Mouse (Mus musculus) heart, postnatal 10 days (tissue): ENCODE results near the gene Loxl4. TPM values are rescaled to one million over a fixed set of nuclear protein-coding genes. Genes with fewer than 3 reads are reported as not detected.

Experiments
- DNase-seq, 2 experiments: peaks; one replicate each; pipeline ENCODE4 v3.0.0; 2021
- intact Hi-C: fragments of 180-260 bp; cut with DNase I; formaldehyde crosslinking; loops from one replicate; pipeline ENCODE4 v1.15.1; 2025
- total RNA-seq, 2 experiments: library from RNA; stranded (reverse); gene quantifications; 2 replicates each; pipeline ENCODE4 v1.2.3; 2021

Gene Loxl4
- total RNA-seq, 2 experiments from 2014 or later, result 1.1 to 1.6 TPM

GRCm38 (mm10) chr19:42571291-42571690 is 41.3 kb downstream of the Loxl4 start:
- intact Hi-C loops, result no loop called here
- no peak for DNase-seq

- intact Hi-C loops, result no loop called here
Measured at GRCm38 (mm10) chr19:42569076-42569475, 43.5 kb downstream of the Loxl4 start.

DNA sequence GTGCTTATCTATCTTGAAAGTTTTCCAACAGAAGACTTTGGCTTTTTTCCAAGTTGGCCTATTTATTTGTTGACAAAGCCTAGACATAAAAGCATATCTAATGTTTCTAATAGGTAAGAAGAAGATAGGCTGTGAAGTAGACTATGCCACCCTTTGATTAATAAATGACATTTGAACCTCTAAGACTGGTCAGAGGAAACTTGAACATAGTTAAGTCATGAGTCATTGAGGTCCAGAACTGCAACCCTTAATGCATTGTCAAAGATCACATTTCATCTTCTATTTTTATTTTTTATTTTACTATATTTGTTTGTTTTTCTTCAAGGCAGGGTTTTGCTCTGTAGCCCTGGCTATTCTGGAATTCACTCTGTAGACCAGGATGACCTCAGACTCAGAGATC is 45.6 kb downstream of the Loxl4 start:
- DNase-seq, result no peak
- intact Hi-C loops, result no loop called here

More at GRCm38 (mm10) chr19:42569076-42569475, 43.5 kb downstream of the Loxl4 start:
- DNase-seq, result no peak

DNA sequence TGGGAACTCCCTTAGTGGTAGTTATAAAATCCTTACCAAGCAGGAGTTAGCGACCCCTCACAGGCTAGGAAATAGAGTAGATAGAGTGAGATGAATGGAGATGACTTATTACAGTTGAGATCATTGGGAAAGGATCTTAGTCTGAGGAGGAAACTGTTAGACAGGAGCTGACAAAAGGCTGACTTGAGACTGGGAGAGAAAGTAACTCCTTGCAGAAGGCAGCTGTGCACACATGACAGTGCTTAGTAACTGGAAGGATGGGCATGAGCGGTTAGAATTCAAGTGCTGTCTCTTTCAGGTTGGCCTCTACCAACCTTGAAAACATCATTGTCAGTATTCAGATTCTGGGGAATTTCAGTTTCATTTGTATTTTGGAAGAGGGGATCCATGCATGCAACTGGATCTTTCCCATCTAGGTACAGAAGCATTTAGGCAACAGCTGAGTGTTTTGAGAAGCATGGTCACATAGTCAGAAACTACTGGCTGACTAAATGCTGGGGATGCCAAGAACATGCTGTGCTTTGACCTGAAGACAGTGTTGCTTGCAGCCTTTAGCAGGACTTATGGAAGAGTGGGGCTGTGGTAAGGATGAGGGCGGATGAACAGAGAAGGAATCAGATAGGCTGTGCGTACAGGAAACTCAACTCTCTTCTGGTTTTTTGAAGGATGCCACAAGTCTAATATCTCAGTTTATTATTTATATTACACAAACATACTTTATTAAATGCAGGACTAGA is 46.2 kb downstream of the Loxl4 start:
- peak in 1 of 2 experiments; percentile 18 for DNase-seq
- intact Hi-C loops, result no loop called here

DNA sequence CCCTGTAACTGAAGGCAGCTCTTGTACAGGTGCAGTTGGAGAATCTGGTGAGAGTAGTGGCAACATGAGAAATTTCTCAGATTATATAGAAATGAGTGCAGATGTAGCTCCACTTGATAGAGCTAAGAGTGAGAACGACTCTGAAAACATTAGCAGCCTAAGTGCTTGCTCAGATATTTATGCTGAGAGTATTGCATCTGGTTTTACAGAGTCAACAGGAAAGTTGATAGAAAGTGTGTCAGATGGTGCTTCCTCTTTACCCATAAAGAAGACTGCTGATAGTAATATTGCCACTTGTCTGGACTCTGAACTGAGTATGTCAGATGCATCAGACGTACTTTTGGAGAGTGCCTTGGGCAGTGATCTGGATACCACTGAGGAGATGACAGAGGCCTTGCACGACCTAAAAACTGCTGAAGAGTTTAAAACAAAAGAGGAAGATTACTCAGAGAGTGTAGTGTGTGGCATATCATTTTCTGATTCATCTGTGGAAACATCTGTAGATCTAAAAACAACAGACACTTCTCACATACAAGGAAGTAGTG is 48.8 kb downstream of the Loxl4 start:
- no peak for DNase-seq
- intact Hi-C loops, result no loop called here

- intact Hi-C loops, result no loop called here
- DNase-seq, result no peak
Measured at GRCm38 (mm10) chr19:42562981-42563380, 49.6 kb downstream of the Loxl4 start.

DNA sequence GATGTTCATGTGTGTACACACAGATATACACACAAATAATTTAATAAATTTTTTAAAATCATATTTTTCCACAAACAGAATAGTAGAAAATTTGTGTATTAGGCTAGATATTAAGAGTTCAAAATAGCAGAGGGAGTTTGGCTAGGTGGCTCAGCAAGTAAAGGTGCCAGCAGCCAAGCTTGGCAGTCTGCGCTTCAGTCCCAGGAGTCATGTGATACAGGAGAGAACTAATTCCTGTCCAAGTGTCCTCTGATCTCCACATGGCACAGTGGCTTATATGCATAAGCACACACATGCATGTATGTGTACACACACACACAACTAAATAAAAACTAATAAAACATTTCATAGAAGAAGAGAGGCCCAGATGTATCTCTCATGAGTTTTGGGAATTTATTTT is 50.6 kb downstream of the Loxl4 start:
- intact Hi-C loops, result no loop called here

GRCm38 (mm10) chr19:42558701-42559100 is 53.9 kb downstream of the Loxl4 start:
- DNase-seq, result no peak
- intact Hi-C loops, result no loop called here

More for the DNA sequence above, 50.6 kb downstream of the Loxl4 start:
- DNase-seq, result peak; percentile 17 to 27

Other genes with a start within 250 kb of the Loxl4 start
- under 1 TPM; 0.26 to 0.27 TPM for gene Crtac1, start 181.0 kb downstream of the Loxl4 start, total RNA-seq
- 10 to 100 TPM; 20.4 to 22.1 TPM for gene R3hcc1l, start 94.1 kb downstream of the Loxl4 start, total RNA-seq
- 1 to 10 TPM; 7.3 to 7.5 TPM for gene Pyroxd2, start 140.0 kb upstream of the Loxl4 start, total RNA-seq
- gene Hps1, start 167.2 kb upstream of the Loxl4 start, total RNA-seq, result 1 to 10 TPM; 2.8 to 3.6 TPM